Mouse (Mus musculus) brain, embryonic 18.5 days (tissue): ENCODE results near the gene Rtn4ip1.

Experiments used
- DNase-seq: peaks from one replicate; pipeline ENCODE4 v3.0.0-alpha.2; 2012; ENCODE audit warnings: low read depth, low spot score

Gene Rtn4ip1

DNA sequence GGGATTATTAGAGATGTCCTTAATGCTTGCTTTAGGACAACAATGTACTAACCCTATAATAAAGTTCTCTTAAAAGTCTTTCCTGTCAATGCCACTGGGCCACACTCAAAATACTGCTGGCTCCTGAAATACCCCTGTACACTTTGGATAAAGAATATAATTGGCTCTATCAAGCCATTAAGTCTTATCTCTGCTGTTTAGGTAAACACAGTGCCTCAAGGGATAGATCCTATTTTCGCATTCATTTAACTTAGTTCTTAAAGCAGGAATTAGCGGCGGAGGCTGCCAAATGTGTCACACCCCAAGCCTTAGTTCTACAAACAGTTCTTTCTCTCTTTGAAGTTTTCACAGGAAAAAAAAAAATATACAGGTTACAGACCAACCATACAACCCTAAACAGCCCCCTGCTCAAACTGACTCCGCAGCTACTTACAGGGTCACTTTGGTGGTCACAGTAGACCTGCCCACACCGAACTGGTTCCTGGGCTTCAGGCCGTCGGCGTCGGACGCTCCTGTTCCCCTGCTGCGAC lies 101.5 kb downstream of the Rtn4ip1 start:
- DNase-seq: no peak

DNA sequence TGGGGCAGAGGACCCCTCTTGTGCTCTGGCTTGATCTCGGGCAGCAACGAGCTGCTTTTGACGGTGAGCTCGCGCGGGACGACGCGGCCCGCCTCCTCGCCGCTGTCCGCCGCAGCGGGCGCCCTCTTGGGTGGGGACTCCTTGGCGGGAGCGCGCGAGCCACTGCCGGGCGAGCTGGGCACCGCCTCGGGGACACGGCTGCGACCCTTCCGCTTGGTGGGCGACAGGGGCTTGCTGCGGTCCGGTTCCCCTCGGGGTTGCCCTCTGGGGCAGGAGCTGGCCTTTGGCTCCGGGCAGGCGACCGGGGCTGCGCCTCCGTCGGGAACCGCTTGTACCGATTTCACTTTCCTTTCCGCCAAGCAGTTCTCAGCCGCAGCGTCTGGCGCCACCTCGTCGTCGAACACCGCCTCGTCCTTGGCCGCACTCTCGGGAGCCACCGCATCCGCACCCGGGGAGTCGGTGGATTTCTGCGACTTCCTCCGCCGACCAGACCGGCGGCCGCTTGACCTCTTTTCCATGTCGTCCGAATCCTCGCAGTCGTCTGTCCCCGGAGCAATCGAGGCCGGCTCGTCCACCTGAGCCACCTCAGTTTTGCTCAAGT lies 102.0 kb downstream of the Rtn4ip1 start:
- no peak for DNase-seq

- no peak for DNase-seq
Measured at GRCm38 (mm10) chr10:44004221-44004751, 102.7 kb downstream of the Rtn4ip1 start.

- DNase-seq: no peak
Measured at GRCm38 (mm10) chr10:44005677-44006641, 104.4 kb downstream of the Rtn4ip1 start.
